Mouse (Mus musculus): ENCODE measurements around the gene Rngtt.

- TF ChIP-seq CTCF (conservative IDR thresholded peaks at IDR 0.05; ENCODE audit: insufficient read depth, insufficient read length, low read depth, low read length) (no peak), POLR2A (IDR thresholded peaks at IDR 0.05; ENCODE audit: low read depth, low read length) (no peak)
Observed at GRCm38 (mm10) chr4:33378894-33379293, 68.8 kb downstream of the Rngtt start.

Data from kidney, adult 2 months (tissue).